Mouse (Mus musculus): ENCODE measurements around the gene Lypd3. TPM values are rescaled to one million over a fixed set of nuclear protein-coding genes. Genes with fewer than 3 reads are reported as not detected.
A peak's percentile ranks its signal among the peaks of the same experiment; 100 is the strongest.
"Not testable (repeated sequence)": the region's sequence is repeated elsewhere in the genome, so short reads cannot be mapped to it uniquely, and the experiment has no call there.

Lypd3 gene
- polyA plus RNA-seq, 1 experiment from 2014 or later: 9.8 TPM

DNA sequence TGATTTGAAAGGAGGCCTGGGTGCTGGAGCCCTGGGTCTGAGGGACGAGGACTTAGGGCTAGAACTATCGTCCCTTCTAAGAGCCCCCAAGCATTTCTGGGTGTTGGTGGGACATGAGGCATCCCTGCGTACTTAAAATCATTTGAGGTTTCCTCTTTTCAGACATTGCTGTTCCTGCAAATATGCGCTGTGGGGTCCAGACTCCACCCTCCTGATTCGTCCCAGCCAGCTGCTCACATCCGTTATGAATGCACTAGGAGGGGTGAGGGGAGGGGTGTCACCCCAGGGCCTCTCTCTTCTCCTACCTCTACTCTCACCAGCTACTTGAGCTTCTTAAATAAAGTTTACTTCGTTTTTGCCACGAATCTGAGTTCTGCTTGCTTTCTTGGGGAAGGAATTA, 27.8 kb upstream of the Lypd3 start:
- H3K27me3 ChIP-seq (ENCODE audit: control insufficient read depth, insufficient read depth, low read length): peaks cover 19% of the 10 kb centered on the region; the same call in 1 of the 2 replicates
- ATAC-seq (ENCODE audit: insufficient number of reproducible peaks, insufficient read depth, low FRiP score, low read depth): no peak
- H3K9me3 ChIP-seq (ENCODE audit: control insufficient read depth, low read depth, low read length): no peaks in the 10 kb centered on the region
- H3K36me3 ChIP-seq (ENCODE audit: control insufficient read depth, insufficient read depth, low read length): no peaks in the 10 kb centered on the region
- peaks cover 12% of the 10 kb centered on the region; the same call in 1 of the 2 replicates for H3K4me1 ChIP-seq (ENCODE audit: control insufficient read depth, insufficient read depth, low read length)
- H3K9ac ChIP-seq (replicated peaks; ENCODE audit: low read depth, low read length): no peak overlapping the region
- H3K27ac ChIP-seq (ENCODE audit: low read length): no peak overlapping the region
- H3K4me3 ChIP-seq (ENCODE audit: low read depth, low read length): no peak overlapping the region
- no peak overlapping the region for H3K4me2 ChIP-seq (replicated peaks; ENCODE audit: low read depth, low read length)
- WGBS: 67% methylated on average over 8 of the region's 8 CpGs

DNA sequence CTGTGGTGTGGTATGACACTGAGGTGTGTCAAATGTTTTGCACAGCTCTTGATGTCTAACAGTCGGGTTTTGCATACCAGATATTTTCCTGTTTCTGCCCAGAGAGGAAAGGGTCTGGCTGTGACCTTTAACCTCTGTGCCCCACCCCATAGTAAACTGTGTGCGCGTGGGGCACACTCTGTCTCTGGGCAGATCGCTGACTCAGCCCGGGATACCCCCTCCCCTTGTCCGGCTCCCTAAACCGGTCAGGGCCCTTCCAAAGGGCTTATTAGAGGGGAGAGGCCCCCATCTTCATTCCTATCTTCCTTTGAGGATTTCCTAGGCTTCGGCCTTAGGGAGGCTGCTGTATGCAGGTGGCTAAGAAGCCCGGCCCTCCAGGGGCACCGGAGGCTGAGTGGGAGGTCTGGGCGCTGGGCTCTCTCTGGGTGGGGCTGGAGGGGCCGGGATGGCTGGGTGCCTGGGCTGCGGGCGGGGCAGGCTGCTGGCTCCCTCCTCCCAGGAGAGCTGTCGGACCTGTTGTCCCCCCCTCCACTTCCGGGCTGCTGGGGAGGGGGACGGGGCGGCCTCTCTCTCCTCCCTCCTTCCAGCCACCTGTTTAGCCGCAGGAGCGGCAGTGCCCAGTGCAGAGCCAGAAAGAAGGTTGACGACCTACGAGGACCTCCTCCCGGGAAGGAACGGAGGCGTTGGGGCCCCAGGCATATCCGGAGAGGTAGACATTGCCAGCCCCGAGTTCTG, 26.0 kb upstream of the Lypd3 start, which contains the start of gene Phldb3:
Gene Phldb3 (plus strand): TSS at position 620 of the 735 bp plus-strand sequence.
- Histone ChIP-seq H3K27me3 (ENCODE audit: control insufficient read depth, insufficient read depth, low read length) (peaks cover 19% of the 10 kb centered on the region; the same call in 1 of the 2 replicates), H3K27ac (ENCODE audit: low read length) (peak within 1 kb of the TSS; percentile 82), H3K4me1 (ENCODE audit: control insufficient read depth, insufficient read depth, low read length) (peaks cover 12% of the 10 kb centered on the region; the same call in 1 of the 2 replicates), H3K36me3 (ENCODE audit: control insufficient read depth, insufficient read depth, low read length) (no peaks in the 10 kb centered on the region), H3K4me2 (replicated peaks; ENCODE audit: low read depth, low read length) (peak within 1 kb of the TSS; percentile 78), H3K4me3 (ENCODE audit: low read depth, low read length) (peak within 1 kb of the TSS; percentile 43), H3K9ac (replicated peaks; ENCODE audit: low read depth, low read length) (0 out of 2 replicates have a peak within 1 kb of the TSS, but pooled peaks have one; percentile 25), H3K9me3 (ENCODE audit: control insufficient read depth, low read depth, low read length) (no peaks in the 10 kb centered on the region)
- WGBS: 3% methylated on average over 27 of the region's 27 CpGs
- peak; percentile 62 for ATAC-seq (ENCODE audit: insufficient number of reproducible peaks, insufficient read depth, low FRiP score, low read depth)

DNA sequence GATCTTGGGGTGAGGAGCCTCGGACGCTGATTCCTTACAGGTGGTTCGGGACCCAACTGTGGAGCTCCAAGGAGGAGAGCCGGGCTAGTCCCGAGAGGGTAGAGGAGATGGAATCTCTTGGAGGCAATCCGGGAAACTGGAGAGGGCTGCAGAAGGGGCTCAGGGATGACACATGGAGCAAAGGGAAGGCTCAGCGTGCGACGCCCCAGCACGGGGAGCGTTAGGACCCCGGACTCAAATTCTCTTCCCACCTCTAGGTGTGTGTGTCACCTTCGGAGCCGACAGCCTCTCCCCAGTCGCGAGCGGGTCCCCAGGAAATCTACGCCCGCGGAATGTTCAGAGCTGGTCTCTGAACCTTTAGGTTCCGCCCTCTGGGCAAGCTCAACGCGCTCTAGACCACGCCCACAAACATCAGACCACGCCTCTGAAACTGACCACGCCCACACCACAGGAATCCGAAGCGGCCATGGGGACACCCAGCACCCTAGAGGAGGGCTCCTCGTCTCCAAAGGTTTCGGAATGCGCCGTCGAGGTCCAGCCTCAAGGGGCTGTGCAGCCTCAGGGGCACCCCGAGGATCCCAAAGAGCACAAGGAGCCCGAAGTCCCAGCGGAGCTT, 25.4 kb upstream of the Lypd3 start:
- Histone ChIP-seq H3K36me3 (ENCODE audit: control insufficient read depth, insufficient read depth, low read length) (no peaks in the 10 kb centered on the region), H3K4me2 (replicated peaks; ENCODE audit: low read depth, low read length) (peak overlapping the region; percentile 78), H3K9me3 (ENCODE audit: control insufficient read depth, low read depth, low read length) (no peaks in the 10 kb centered on the region), H3K27ac (ENCODE audit: low read length) (peak overlapping the region; percentile 82), H3K4me1 (ENCODE audit: control insufficient read depth, insufficient read depth, low read length) (peaks cover 12% of the 10 kb centered on the region; the same call in 1 of the 2 replicates), H3K4me3 (ENCODE audit: low read depth, low read length) (peak overlapping the region; percentile 43), H3K9ac (replicated peaks; ENCODE audit: low read depth, low read length) (0 out of 2 replicates have a peak overlapping the region, but pooled peaks have one; percentile 25), H3K27me3 (ENCODE audit: control insufficient read depth, insufficient read depth, low read length) (peaks cover 19% of the 10 kb centered on the region; the same call in 1 of the 2 replicates)
- peak; percentile 66 for ATAC-seq (ENCODE audit: insufficient number of reproducible peaks, insufficient read depth, low FRiP score, low read depth)
- under 1% methylated on average over 36 of the region's 36 CpGs for WGBS

DNA sequence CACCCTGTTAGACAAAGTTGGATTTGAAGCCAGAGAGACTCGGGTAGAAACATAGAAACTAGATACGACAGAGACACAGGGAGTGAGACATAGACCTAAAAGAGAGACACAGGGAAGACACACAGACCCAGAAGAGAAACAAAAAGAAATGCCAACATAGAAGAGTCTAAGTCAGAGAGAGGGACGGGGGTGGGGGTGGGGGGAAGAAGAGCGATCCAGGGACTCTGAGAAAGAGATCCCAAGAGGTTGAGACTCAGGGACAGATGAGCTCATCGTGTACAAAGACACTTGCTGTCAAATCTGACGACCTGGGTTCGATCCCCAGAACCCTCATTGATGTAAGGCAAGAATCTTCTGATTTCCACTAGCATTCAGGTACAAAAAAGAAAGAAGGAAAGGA, 24.6 kb upstream of the Lypd3 start:
- Histone ChIP-seq H3K4me2 (replicated peaks; ENCODE audit: low read depth, low read length) (peak overlapping the region; percentile 78), H3K27ac (ENCODE audit: low read length) (no peak overlapping the region), H3K9ac (replicated peaks; ENCODE audit: low read depth, low read length) (0 out of 2 replicates have a peak overlapping the region, but pooled peaks have one; percentile 18), H3K27me3 (ENCODE audit: control insufficient read depth, insufficient read depth, low read length) (peaks cover 19% of the 10 kb centered on the region; the same call in 1 of the 2 replicates), H3K9me3 (ENCODE audit: control insufficient read depth, low read depth, low read length) (no peaks in the 10 kb centered on the region), H3K4me1 (ENCODE audit: control insufficient read depth, insufficient read depth, low read length) (peaks cover 12% of the 10 kb centered on the region; the same call in 1 of the 2 replicates), H3K36me3 (ENCODE audit: control insufficient read depth, insufficient read depth, low read length) (no peaks in the 10 kb centered on the region), H3K4me3 (ENCODE audit: low read depth, low read length) (peak overlapping the region; percentile 43)
- WGBS: 9% methylated on average over 7 of the region's 7 CpGs
- ATAC-seq (ENCODE audit: insufficient number of reproducible peaks, insufficient read depth, low FRiP score, low read depth): no peak

DNA sequence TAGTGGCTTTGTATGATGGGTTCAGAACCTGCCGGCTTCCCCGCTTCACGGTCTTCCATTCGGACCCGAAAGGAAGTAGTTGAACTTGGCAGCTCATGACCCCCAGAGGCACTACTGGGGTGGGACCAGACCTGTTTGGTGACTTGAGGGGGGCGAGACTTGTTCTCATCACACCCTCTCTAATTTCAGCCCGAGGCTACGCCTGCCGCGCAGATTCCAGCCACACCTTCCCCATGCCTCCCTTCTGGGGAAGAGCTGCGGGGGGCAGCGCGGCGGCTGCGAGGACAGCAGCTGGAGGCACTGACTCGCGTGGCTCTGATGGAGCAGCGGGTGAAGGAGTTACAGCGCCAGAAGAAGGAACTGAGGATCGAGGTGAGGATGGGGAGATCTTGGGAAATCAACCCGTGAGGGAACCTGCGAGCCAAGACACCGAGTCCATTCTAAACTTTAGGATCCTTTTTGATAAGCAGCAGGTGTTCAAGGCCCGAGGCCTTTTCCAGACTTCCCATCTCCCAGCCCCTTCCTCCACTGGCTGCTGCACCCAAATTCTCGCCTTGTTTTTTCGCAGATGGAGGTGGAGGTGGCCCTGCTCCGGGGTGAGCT, 23.9 kb upstream of the Lypd3 start:
- peak overlapping the region; percentile 43 for H3K4me3 ChIP-seq (ENCODE audit: low read depth, low read length)
- H3K4me2 ChIP-seq (replicated peaks; ENCODE audit: low read depth, low read length): peak overlapping the region; percentile 40
- H3K9ac ChIP-seq (replicated peaks; ENCODE audit: low read depth, low read length): no peak overlapping the region
- no peaks in the 10 kb centered on the region for H3K9me3 ChIP-seq (ENCODE audit: control insufficient read depth, low read depth, low read length)
- whole genome bisulfite sequencing: 4% methylated on average over 27 of the region's 27 CpGs
- H3K4me1 ChIP-seq (ENCODE audit: control insufficient read depth, insufficient read depth, low read length): peaks cover 12% of the 10 kb centered on the region; the same call in 1 of the 2 replicates
- H3K27ac ChIP-seq (ENCODE audit: low read length): no peak overlapping the region
- peaks cover 19% of the 10 kb centered on the region; the same call in 1 of the 2 replicates for H3K27me3 ChIP-seq (ENCODE audit: control insufficient read depth, insufficient read depth, low read length)
- no peaks in the 10 kb centered on the region; the same call in 1 of the 2 replicates for H3K36me3 ChIP-seq (ENCODE audit: control insufficient read depth, insufficient read depth, low read length)
- no peak for ATAC-seq (ENCODE audit: insufficient number of reproducible peaks, insufficient read depth, low FRiP score, low read depth)

DNA sequence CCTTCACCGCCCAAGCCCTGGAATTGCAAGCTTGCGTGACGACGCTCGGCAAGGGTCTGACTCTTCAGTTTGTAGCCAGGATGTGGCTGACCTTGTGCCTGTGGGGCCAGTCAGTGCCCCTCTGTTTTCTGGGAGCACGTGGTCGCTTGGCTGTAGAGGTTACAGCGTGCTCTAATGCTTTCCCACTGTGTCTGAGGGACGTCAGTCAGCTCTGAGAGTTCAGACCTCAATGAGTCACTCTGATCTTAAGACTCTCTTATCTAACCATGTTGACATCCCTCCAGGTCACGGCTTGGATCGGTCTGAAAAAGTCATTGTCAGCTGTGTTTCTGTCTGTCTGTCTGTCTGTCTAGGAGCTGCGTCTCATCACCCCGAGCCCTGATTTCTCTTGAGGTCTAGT, 21.5 kb upstream of the Lypd3 start:
- Histone ChIP-seq H3K4me2 (replicated peaks; ENCODE audit: low read depth, low read length) (no peak overlapping the region), H3K9me3 (ENCODE audit: control insufficient read depth, low read depth, low read length) (no peaks in the 10 kb centered on the region), H3K36me3 (ENCODE audit: control insufficient read depth, insufficient read depth, low read length) (no peaks in the 10 kb centered on the region; the same call in 1 of the 2 replicates), H3K9ac (replicated peaks; ENCODE audit: low read depth, low read length) (no peak overlapping the region), H3K27me3 (ENCODE audit: control insufficient read depth, insufficient read depth, low read length) (peaks cover 19% of the 10 kb centered on the region; the same call in 1 of the 2 replicates), H3K4me3 (ENCODE audit: low read depth, low read length) (no peak overlapping the region), H3K4me1 (ENCODE audit: control insufficient read depth, insufficient read depth, low read length) (peaks cover 12% of the 10 kb centered on the region; the same call in 1 of the 2 replicates), H3K27ac (ENCODE audit: low read length) (no peak overlapping the region)
- 69% methylated on average over 13 of the region's 13 CpGs for WGBS
- ATAC-seq (ENCODE audit: insufficient number of reproducible peaks, insufficient read depth, low FRiP score, low read depth): no peak

DNA sequence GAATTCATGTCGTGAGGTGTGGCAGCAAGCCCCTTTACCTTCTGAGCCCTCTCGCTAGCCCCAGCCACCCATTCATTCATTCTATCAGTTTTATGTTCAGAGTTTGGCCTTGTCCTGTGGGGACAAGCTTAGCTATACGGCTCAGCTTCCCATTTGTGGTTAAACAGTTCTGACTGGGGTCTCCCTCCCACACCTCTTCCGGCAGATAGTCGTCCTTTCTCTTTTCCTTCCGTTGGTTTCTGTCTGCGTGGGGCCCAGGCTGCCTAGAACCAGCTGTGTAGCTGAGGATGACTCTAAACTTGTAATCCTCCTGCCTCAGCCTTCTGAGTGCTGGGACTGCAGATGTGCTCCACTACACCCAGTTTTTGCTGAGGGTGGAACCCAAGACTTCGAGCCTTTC, 18.6 kb upstream of the Lypd3 start:
- Histone ChIP-seq H3K9ac (replicated peaks; ENCODE audit: low read depth, low read length) (no peak overlapping the region), H3K27me3 (ENCODE audit: control insufficient read depth, insufficient read depth, low read length) (peaks cover 5% of the 10 kb centered on the region; the same call in 1 of the 2 replicates), H3K4me2 (replicated peaks; ENCODE audit: low read depth, low read length) (no peak overlapping the region), H3K4me1 (ENCODE audit: control insufficient read depth, insufficient read depth, low read length) (no peaks in the 10 kb centered on the region), H3K4me3 (ENCODE audit: low read depth, low read length) (no peak overlapping the region), H3K36me3 (ENCODE audit: control insufficient read depth, insufficient read depth, low read length) (no peaks in the 10 kb centered on the region; the same call in 1 of the 2 replicates), H3K9me3 (ENCODE audit: control insufficient read depth, low read depth, low read length) (no peaks in the 10 kb centered on the region), H3K27ac (ENCODE audit: low read length) (no peak overlapping the region)
- WGBS: 81% methylated on average over 8 of the region's 8 CpGs
- no peak for ATAC-seq (ENCODE audit: insufficient number of reproducible peaks, insufficient read depth, low FRiP score, low read depth)

DNA sequence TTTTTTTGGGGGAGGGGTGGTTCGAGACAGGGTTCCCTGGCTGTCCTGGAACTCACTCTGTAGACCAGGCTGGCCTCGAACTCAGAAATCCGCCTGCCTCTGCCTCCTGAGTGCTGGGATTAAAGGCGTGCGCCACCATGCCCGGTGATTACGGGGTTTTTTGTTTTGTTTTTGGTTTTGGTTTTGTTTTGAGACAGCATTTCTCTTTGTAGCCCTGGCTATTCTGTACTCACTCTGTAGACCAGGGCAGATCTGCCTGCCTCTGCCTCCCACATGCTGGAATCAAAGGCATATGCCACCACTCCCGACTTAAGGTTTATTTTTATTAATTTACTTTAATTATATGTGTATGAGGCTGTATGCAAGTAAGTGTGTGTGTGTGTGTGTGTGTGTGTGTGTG, 18.0 kb upstream of the Lypd3 start:
- not testable (repeated sequence) for H3K36me3 ChIP-seq (ENCODE audit: control insufficient read depth, insufficient read depth, low read length); H3K9me3 ChIP-seq (ENCODE audit: control insufficient read depth, low read depth, low read length); H3K4me2 ChIP-seq (replicated peaks; ENCODE audit: low read depth, low read length); H3K27ac ChIP-seq (ENCODE audit: low read length); H3K27me3 ChIP-seq (ENCODE audit: control insufficient read depth, insufficient read depth, low read length); H3K9ac ChIP-seq (replicated peaks; ENCODE audit: low read depth, low read length); H3K4me3 ChIP-seq (ENCODE audit: low read depth, low read length); H3K4me1 ChIP-seq (ENCODE audit: control insufficient read depth, insufficient read depth, low read length); ATAC-seq (ENCODE audit: insufficient number of reproducible peaks, insufficient read depth, low FRiP score, low read depth)
- WGBS: 93% methylated on average over 8 of the region's 8 CpGs

All from stomach, embryonic 14.5 days (tissue).